Mouse (Mus musculus) kidney, adult 2 months (tissue): Measurements from ENCODE around the gene Crhr2.

Experiments used
- CTCF ChIP-seq: fragments of 200-500 bp; conservative IDR thresholded peaks from 2 replicates; pipeline ENCODE4 v1.5.1; 2011; ENCODE audit warnings: low read depth, mild to moderate bottlenecking, control low read depth, low read length, moderate library complexity, mixed read lengths; ENCODE audit not compliant: insufficient read depth, insufficient read length
- POLR2A ChIP-seq: fragments of 200-500 bp; IDR thresholded peaks from one replicate; pipeline ENCODE4 v1.6.1; 2011; ENCODE audit warnings: low read depth, low read length, control low read depth

GRCm38 (mm10) chr6:55045326-55045725 is 87.5 kb downstream of the Crhr2 start:
- TF ChIP-seq CTCF (no peak), POLR2A (no peak)
